Mouse (Mus musculus) CH12.LX (cell line): ENCODE data around the gene Pdzd11.

Experiments used
- CTCF ChIP-seq, 2 experiments: IDR thresholded peaks in 1 of 2; conservative IDR thresholded peaks in 1 of 2; 2 replicates each; pipeline ENCODE4 v1.5.1; 2011 to 2012; ENCODE audit warnings: low read depth in 2 of 2, low read length in 2 of 2, improper control_type of control experiment in 1 of 2, inconsistent platforms in 1 of 2, mild to moderate bottlenecking in 1 of 2, moderate library complexity in 1 of 2
- EP300 ChIP-seq: IDR thresholded peaks from 2 replicates; pipeline ENCODE4 v1.6.1; 2011; ENCODE audit warnings: low read length, improper control_type of control experiment
- ETS1 ChIP-seq: conservative IDR thresholded peaks from 2 replicates; pipeline ENCODE4 v1.6.1; 2012; ENCODE audit warnings: low read depth, mild to moderate bottlenecking, inconsistent platforms, low read length, improper control_type of control experiment, moderate library complexity
- MAFK ChIP-seq: IDR thresholded peaks from 2 replicates; pipeline ENCODE4 v1.6.1; 2011; ENCODE audit warnings: low read length, improper control_type of control experiment; ENCODE audit not compliant: insufficient replicate concordance
- MAX ChIP-seq: IDR thresholded peaks from 2 replicates; pipeline ENCODE4 v1.6.1; 2011; ENCODE audit warnings: low read length, improper control_type of control experiment
- PAX5 ChIP-seq: IDR thresholded peaks from 2 replicates; pipeline ENCODE4 v1.6.1; 2012; ENCODE audit warnings: low read length, inconsistent platforms, mixed read lengths
- POLR2A ChIP-seq: IDR thresholded peaks from 2 replicates; pipeline ENCODE4 v1.6.1; 2011; ENCODE audit warnings: low read depth, mild to moderate bottlenecking, improper control_type of control experiment, low read length
- RAD21 ChIP-seq: IDR thresholded peaks from 2 replicates; pipeline ENCODE4 v1.6.1; 2011; ENCODE audit warnings: low read depth, mild to moderate bottlenecking, low read length, improper control_type of control experiment, moderate library complexity
- RCOR1 ChIP-seq: conservative IDR thresholded peaks from 2 replicates; pipeline ENCODE4 v1.6.1; 2012; ENCODE audit warnings: low read depth, mild to moderate bottlenecking, inconsistent platforms, low read length, improper control_type of control experiment
- SIN3A ChIP-seq: IDR thresholded peaks from 2 replicates; pipeline ENCODE4 v1.6.1; 2012; ENCODE audit warnings: low read length, improper control_type of control experiment, inconsistent platforms
- UBTF ChIP-seq: IDR thresholded peaks from 2 replicates; pipeline ENCODE4 v1.6.1; 2012; ENCODE audit warnings: low read depth, mild to moderate bottlenecking, inconsistent platforms, low read length, improper control_type of control experiment, moderate library complexity
- USF1 ChIP-seq: IDR thresholded peaks from 2 replicates; pipeline ENCODE4 v1.6.1; 2014; ENCODE audit warnings: low read depth, mild to moderate bottlenecking, inconsistent platforms, low read length, improper control_type of control experiment
- ZKSCAN1 ChIP-seq: IDR thresholded peaks from 2 replicates; pipeline ENCODE4 v1.6.1; 2012; ENCODE audit warnings: low read depth, inconsistent platforms, low read length, improper control_type of control experiment, borderline replicate concordance
- ZNF384 ChIP-seq: IDR thresholded peaks from 2 replicates; pipeline ENCODE4 v1.6.1; 2012; ENCODE audit warnings: low read depth, low read length, improper control_type of control experiment, inconsistent platforms

DNA sequence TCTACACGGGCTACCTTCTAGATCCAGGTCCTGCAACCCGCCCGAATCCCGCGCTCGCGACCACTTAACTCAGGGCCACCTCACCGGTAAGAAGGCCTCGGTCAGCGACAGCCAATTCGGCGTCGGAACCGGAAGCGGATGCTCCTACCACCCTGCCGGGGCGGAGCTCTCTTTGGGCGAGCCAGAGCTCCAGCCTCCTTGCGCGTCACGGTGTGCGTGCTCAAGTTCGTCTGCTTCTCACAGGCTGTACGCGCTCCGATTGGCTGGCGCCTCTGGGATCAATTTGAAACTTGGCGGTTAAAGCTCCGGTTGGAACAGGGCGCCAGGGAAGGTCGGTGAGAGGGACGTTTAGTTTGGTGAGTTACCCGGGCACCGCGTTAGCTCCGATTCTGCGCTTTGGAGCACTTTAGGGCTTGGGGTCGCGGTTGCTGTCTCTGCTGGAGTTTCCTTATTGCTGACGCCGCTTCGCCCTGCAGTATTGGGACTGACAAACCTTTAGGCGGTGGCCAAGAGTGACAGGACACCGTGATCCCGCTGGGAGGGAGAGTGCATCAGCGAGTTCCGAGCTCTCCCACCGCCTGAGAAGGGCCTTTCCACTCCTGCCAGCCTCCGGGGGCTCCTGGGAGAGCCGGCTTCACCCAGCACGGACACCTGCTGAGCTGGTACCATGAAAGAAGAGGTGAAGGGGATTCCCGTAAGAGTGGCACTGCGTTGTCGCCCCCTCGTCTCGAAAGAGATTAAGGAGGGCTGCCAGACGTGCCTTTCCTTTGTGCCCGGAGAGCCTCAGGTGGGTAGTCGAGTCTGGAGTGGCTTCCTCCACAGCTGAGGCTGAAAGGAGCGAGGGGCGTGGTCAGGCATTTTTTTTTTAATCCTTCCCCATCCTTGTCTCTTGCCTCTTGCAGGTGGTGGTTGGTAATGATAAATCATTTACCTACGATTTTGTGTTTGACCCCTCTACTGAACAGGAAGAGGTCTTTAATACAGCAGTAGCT lies at the start of gene Pdzd11:
- TF ChIP-seq POLR2A, result peak; percentile 80
- no peak for TF ChIP-seq ZKSCAN1
- no peak for TF ChIP-seq CTCF (conservative IDR thresholded peaks at IDR 0.05 in 1 of 2, IDR thresholded peaks at IDR 0.05 in 1 of 2; ENCODE audit: low read depth in 2 of 2, low read length in 2 of 2)
- no peak for TF ChIP-seq MAFK
- no peak for TF ChIP-seq RAD21
- no peak for TF ChIP-seq MAX
- TF ChIP-seq PAX5, result no peak
- TF ChIP-seq RCOR1, result no peak
- no peak for TF ChIP-seq ETS1
- TF ChIP-seq SIN3A, result peak; percentile 97
- TF ChIP-seq ZNF384, result peak; percentile 61
- no peak for TF ChIP-seq USF1
- no peak for TF ChIP-seq UBTF
- no peak for TF ChIP-seq EP300
